Mouse (Mus musculus): ENCODE data around the gene Ptp4a2. TPM values are rescaled to one million over a fixed set of nuclear protein-coding genes. Genes with fewer than 3 reads are reported as not detected.
"Not testable (repeated sequence)": the region's sequence is repeated elsewhere in the genome, so short reads cannot be mapped to it uniquely, and the experiment has no call there.

Ptp4a2 gene
- polyA plus RNA-seq (2015; fragmentation: Nextera tagmentation; extraction: Ambion mirVana), result 339 and 355 TPM in 2 replicates

DNA sequence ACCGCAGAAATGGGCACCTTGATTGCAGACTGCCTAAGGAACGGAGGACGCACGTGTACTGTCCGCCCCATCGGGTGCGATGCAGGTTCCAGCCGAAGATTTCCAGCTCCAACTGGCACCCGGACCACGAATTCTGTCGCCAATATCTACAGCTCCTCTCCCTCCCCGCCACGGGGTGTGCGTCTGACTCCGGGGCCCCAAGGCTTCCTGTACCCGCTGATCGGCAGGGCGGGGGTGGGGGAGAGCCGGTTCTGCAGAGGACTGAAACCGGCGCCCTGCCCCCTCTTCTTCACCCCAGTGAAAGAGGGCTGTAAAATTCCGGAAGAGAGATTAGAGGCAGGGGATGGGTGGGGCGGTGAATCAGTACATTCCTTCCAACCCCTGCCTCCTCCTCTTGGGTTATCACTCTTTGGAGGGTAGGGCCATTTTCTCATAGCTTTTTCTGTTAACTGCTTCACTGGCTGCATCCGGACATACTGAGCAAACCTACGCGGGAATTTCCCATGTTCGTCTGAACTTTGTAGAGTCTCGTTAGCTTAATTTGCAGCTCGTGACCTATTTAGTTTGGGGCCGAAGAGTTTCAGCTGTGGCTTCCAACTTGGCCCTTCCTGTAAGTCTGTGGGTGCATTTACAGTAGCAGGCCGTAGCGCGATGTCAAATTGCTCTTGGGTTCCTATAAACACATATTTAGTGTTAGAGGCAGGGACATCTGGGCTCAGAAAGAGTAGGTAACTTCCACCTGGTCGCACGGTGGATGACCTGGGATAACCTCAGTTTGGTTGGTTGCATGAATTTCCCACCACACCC lies at the start of gene Ptp4a2:
TSS of gene Ptp4a2 (plus strand) at position 422 of the 807 bp plus-strand sequence.
- WGBS, result 4% methylated on average over 35 of the region's 35 CpGs
- H3K4me1 ChIP-seq, result peaks cover 16% of the 10 kb centered on the region
- H3K27ac ChIP-seq, result peak within 1 kb of the TSS; percentile 71
- H3K4me2 ChIP-seq, result peak within 1 kb of the TSS; percentile 78
- peak within 1 kb of the TSS; percentile 40 for H3K4me3 ChIP-seq
- 0 out of 2 replicates have a peak within 1 kb of the TSS, but pooled peaks have one; percentile 23 for H3K9ac ChIP-seq
- H3K27me3 ChIP-seq, result no peaks in the 10 kb centered on the region
- H3K36me3 ChIP-seq, result no peaks in the 10 kb centered on the region
- ATAC-seq (ENCODE audit: insufficient number of reproducible peaks, low FRiP score, low TSS enrichment, low read depth), result peak; percentile 74; the same call in 1 of the 2 replicates
- no peaks in the 10 kb centered on the region for H3K9me3 ChIP-seq

- Histone ChIP-seq H3K4me3 (no peak overlapping the region), H3K9me3 (no peaks in the 10 kb centered on the region), H3K27me3 (no peaks in the 10 kb centered on the region), H3K4me1 (0 out of 2 replicates have a peak, but pooled peaks cover 7% of the 10 kb centered on the region), H3K9ac (no peak overlapping the region), H3K27ac (no peak overlapping the region), H3K4me2 (no peak overlapping the region), H3K36me3 (no peaks in the 10 kb centered on the region)
- no peak for ATAC-seq (ENCODE audit: insufficient number of reproducible peaks, low FRiP score, low TSS enrichment, low read depth)
- WGBS, result 91% methylated on average over 12 of the region's 12 CpGs
Measured at GRCm38 (mm10) chr4:129761606-129762005, 49.4 kb upstream of the Ptp4a2 start.

DNA sequence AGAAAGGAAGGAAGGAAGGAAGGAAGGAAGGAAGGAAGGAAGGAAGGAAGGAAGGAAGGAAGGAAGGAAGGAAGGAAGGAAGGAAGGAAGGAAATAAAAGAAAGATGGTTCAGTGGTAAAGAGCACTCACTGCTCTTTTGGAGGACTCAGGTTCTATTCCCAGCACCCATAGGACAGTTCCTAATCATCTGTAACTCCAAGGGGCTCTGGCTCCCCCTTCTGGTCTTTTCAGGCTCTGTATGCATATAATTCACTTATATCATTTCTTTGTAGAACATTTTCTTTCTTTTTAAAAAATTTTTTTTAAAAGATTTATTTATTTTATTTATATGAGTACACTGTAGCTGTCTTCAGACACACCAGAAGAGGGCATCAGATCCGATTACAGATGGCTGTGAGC lies 48.5 kb upstream of the Ptp4a2 start:
- not testable (repeated sequence) for H3K9me3 ChIP-seq; H3K4me3 ChIP-seq; H3K27me3 ChIP-seq; H3K9ac ChIP-seq; H3K4me1 ChIP-seq; ATAC-seq (ENCODE audit: insufficient number of reproducible peaks, low FRiP score, low TSS enrichment, low read depth); H3K27ac ChIP-seq; H3K4me2 ChIP-seq; H3K36me3 ChIP-seq
- 84% methylated on average over 1 of the region's 1 CpGs for WGBS

GRCm38 (mm10) chr4:129765351-129765750 lies 45.7 kb upstream of the Ptp4a2 start:
- Histone ChIP-seq H3K4me3 (no peak overlapping the region), H3K27me3 (no peaks in the 10 kb centered on the region), H3K27ac (no peak overlapping the region), H3K4me2 (no peak overlapping the region), H3K36me3 (no peaks in the 10 kb centered on the region), H3K9ac (no peak overlapping the region), H3K4me1 (no peaks in the 10 kb centered on the region), H3K9me3 (no peaks in the 10 kb centered on the region)
- no peak for ATAC-seq (ENCODE audit: insufficient number of reproducible peaks, low FRiP score, low TSS enrichment, low read depth)
- WGBS, result 75% methylated on average over 3 of the region's 3 CpGs

DNA sequence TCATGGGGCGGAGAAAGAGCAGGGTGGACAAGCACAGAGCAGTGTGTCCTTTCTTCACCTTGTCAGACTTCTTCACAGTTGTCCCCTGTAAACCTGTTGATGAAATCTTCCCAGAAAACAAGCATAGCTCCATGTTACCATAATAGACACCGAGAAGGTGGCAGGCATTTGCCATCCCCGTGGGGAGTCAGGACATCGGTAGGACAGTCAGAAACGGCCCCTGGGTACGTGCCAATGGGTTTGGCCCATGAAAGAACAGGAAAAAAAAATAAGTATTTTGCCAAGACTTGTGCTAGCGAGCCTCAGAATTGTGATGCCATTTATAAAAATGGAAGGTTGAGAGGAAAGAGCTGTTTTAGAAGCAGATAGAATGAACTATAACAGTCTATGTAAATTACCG lies 43.2 kb upstream of the Ptp4a2 start:
- Histone ChIP-seq H3K4me2 (no peak overlapping the region), H3K4me1 (peaks cover 18% of the 10 kb centered on the region), H3K9me3 (no peaks in the 10 kb centered on the region), H3K9ac (no peak overlapping the region), H3K4me3 (no peak overlapping the region), H3K27ac (no peak overlapping the region), H3K36me3 (no peaks in the 10 kb centered on the region), H3K27me3 (no peaks in the 10 kb centered on the region)
- no peak for ATAC-seq (ENCODE audit: insufficient number of reproducible peaks, low FRiP score, low TSS enrichment, low read depth)
- WGBS, result 87% methylated on average over 8 of the region's 8 CpGs

DNA sequence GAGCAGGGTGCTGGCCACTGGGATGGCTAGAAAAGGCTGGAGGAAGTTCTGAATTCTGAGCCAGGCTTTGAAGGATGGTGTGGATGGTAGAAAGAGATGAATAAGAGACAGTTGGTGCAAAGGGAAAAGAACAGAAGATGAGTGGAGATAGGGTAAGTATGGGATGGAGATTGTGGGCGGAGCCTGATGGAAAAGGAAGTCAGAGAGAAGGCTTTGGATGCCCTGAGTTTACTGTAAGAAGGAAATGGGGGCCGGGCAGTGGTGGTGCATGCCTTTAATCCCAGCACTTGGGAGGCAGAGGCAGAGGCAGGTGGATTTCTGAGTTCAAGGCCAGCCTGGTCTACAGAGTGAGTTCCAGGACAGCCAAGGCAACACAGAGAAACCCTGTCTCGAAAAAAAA lies 42.3 kb upstream of the Ptp4a2 start:
- H3K27ac ChIP-seq; H3K27me3 ChIP-seq; H3K9ac ChIP-seq; H3K36me3 ChIP-seq; H3K4me2 ChIP-seq; ATAC-seq (ENCODE audit: insufficient number of reproducible peaks, low FRiP score, low TSS enrichment, low read depth); H3K9me3 ChIP-seq; H3K4me3 ChIP-seq: not testable (repeated sequence)
- WGBS, result 77% methylated on average over 3 of the region's 3 CpGs
- peaks cover 18% of the 10 kb centered on the region for H3K4me1 ChIP-seq

GRCm38 (mm10) chr4:129770600-129770999 lies 40.4 kb upstream of the Ptp4a2 start:
- whole genome bisulfite sequencing, result 55% methylated on average over 6 of the region's 6 CpGs
- Histone ChIP-seq H3K9me3 (no peaks in the 10 kb centered on the region), H3K27ac (no peak overlapping the region), H3K9ac (no peak overlapping the region), H3K4me2 (no peak overlapping the region), H3K4me1 (peaks cover 18% of the 10 kb centered on the region), H3K4me3 (no peak overlapping the region), H3K36me3 (no peaks in the 10 kb centered on the region), H3K27me3 (no peaks in the 10 kb centered on the region)
- no peak for ATAC-seq (ENCODE audit: insufficient number of reproducible peaks, low FRiP score, low TSS enrichment, low read depth)

DNA sequence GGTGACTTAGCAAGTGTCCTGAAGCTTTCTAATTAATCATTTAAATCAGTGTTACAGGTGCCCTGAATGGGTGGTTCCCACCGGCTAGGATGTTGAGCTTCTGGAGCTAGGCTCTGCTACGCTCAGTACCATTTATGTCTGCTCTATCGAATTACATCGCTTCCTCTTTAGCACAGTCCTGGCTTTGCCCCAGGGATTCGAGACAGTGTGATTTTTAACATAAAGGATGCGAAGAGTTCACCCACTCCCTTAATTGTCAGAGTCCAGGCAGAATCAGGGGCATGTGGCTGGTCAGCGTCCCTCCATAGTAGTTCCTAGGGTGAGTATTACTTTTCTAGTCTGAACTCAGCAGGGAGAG lies 39.7 kb upstream of the Ptp4a2 start:
- Histone ChIP-seq H3K36me3 (no peaks in the 10 kb centered on the region), H3K4me2 (peak overlapping the region; percentile 42), H3K4me3 (peak overlapping the region; percentile 18; the same call in 1 of the 2 replicates), H3K27ac (no peak overlapping the region), H3K9me3 (no peaks in the 10 kb centered on the region), H3K9ac (no peak overlapping the region), H3K27me3 (no peaks in the 10 kb centered on the region), H3K4me1 (peaks cover 18% of the 10 kb centered on the region)
- no peak for ATAC-seq (ENCODE audit: insufficient number of reproducible peaks, low FRiP score, low TSS enrichment, low read depth)
- WGBS, result 7% methylated on average over 7 of the region's 7 CpGs

GRCm38 (mm10) chr4:129771672-129772521 lies 39.1 kb upstream of the Ptp4a2 start:
- peak; percentile 55; the same call in 1 of the 2 replicates for ATAC-seq (ENCODE audit: insufficient number of reproducible peaks, low FRiP score, low TSS enrichment, low read depth)
- H3K4me2 ChIP-seq, result peak overlapping the region; percentile 42
- 0 out of 2 replicates have a peak overlapping the region, but pooled peaks have one; percentile 43 for H3K27ac ChIP-seq
- peak overlapping the region; percentile 18 for H3K4me3 ChIP-seq
- H3K4me1 ChIP-seq, result peaks cover 18% of the 10 kb centered on the region
- 2% methylated on average over 21 of the region's 21 CpGs for WGBS
- no peaks in the 10 kb centered on the region for H3K36me3 ChIP-seq
- no peak overlapping the region for H3K9ac ChIP-seq
- H3K27me3 ChIP-seq, result no peaks in the 10 kb centered on the region
- H3K9me3 ChIP-seq, result no peaks in the 10 kb centered on the region

DNA sequence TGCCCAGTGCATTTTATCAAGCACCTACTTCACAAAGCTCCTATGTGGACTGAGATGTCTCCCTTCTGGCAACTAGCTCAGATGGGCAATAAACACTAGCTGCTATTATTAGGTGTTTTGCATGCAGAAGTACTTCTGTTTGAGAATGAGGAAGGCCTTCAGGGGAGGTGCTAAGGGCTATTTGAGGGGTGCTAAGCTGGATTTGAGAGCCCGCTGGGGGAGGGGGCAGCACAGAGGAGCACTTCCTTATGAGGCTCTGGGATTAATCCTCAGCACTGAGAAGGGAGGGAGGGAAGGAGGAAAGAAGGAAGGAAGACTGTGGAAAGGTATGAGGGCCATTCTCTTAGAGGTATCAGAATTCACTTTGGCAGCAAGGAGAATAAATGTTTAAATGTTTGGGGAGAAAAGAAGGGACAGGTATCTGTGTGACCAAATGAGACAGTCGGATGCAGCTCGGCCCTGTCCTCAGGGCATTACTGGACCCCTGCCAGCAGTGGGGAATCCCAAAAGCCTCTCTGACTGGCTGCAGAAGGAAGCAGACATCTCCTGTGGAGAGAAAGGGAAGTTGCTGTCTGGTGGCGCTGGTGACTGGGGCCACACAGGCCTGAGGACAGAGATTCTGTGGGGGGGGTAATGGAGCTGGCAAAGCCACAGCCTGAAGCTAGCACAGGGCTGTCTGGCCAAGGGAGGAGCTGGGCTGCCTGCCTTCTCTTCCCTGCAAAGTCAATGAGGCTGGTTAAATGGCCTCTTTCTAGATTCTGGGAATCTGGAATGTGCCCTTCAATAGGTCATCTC lies 28.9 kb upstream of the Ptp4a2 start:
- 25% methylated on average over 4 of the region's 4 CpGs for WGBS
- ATAC-seq (ENCODE audit: insufficient number of reproducible peaks, low FRiP score, low TSS enrichment, low read depth), result peak; percentile 58; the same call in 1 of the 2 replicates
- H3K27ac ChIP-seq, result peak overlapping the region; percentile 12

GRCm38 (mm10) chr4:129782857-129783331 lies 28.1 kb upstream of the Ptp4a2 start:
- ATAC-seq (ENCODE audit: insufficient number of reproducible peaks, low FRiP score, low TSS enrichment, low read depth), result peak; percentile 35; the same call in 1 of the 2 replicates
- WGBS, result 33% methylated on average over 3 of the region's 3 CpGs

More for the DNA sequence above, 28.9 kb upstream of the Ptp4a2 start:
- Histone ChIP-seq H3K4me2 (no peak overlapping the region), H3K36me3 (no peaks in the 10 kb centered on the region), H3K27me3 (no peaks in the 10 kb centered on the region), H3K9ac (0 out of 2 replicates have a peak overlapping the region, but pooled peaks have one; percentile 4), H3K4me3 (no peak overlapping the region), H3K4me1 (peaks cover 16% of the 10 kb centered on the region), H3K9me3 (no peaks in the 10 kb centered on the region)

More at GRCm38 (mm10) chr4:129782857-129783331, 28.1 kb upstream of the Ptp4a2 start:
- Histone ChIP-seq H3K4me3 (no peak overlapping the region), H3K4me1 (peaks cover 16% of the 10 kb centered on the region), H3K27me3 (no peaks in the 10 kb centered on the region), H3K36me3 (no peaks in the 10 kb centered on the region), H3K4me2 (no peak overlapping the region), H3K27ac (peak overlapping the region; percentile 12), H3K9me3 (no peaks in the 10 kb centered on the region), H3K9ac (no peak overlapping the region)
